Mouse (Mus musculus) CD8-positive naive resting alpha-beta T cell, adult 2 months (primary cell): ENCODE data around the gene Grb14.

Experiments
- DNase-seq, 2 experiments: peaks; one replicate each; pipeline ENCODE4 v3.0.0; 2022; ENCODE audit warnings: low read depth in 2 of 2, low spot score in 2 of 2

Grb14 gene

GRCm38 (mm10) chr2:65024887-65025286 is at the start of gene Grb14:
Gene Grb14 (minus strand): TSS chr2:65024987.
- no peak for DNase-seq

DNA sequence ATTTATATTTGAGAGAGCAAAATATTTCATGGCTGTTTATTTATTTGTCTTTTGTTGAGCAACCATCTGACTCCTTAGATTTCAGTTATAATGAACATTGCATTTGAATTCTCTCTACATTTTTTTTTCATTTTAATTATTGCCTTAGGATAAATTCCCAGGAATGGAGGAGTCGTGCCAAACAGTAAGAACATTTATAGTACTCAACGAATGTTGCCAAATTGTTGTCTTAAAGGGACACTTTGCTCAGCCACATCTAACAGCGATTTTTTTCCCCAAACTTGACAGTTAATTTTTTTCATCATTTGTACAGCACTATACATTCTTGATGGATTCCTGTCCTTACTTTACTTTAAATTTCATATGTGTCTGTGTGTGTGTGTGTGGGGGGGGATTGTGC is 47.4 kb upstream of the Grb14 start:
- no peak for DNase-seq

DNA sequence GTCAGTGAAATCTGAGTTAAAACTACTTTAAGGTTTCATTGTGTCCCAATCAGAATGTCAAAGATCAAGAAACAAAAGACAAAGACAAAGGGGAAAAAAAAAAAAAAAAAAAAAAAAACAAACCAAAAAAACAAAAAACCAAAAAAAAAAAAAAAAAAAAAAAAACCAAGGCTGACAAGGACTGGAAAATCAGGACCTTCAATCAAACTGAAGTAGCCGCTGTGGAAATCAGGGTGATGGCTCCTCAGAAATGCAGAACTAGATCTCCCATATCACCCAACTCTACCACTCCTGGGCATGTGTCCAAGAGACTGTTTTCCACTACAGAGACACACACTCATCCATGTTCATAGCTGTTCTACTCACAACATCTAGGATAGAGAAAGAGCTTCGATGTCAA is 29.0 kb upstream of the Grb14 start:
- no peak for DNase-seq

DNA sequence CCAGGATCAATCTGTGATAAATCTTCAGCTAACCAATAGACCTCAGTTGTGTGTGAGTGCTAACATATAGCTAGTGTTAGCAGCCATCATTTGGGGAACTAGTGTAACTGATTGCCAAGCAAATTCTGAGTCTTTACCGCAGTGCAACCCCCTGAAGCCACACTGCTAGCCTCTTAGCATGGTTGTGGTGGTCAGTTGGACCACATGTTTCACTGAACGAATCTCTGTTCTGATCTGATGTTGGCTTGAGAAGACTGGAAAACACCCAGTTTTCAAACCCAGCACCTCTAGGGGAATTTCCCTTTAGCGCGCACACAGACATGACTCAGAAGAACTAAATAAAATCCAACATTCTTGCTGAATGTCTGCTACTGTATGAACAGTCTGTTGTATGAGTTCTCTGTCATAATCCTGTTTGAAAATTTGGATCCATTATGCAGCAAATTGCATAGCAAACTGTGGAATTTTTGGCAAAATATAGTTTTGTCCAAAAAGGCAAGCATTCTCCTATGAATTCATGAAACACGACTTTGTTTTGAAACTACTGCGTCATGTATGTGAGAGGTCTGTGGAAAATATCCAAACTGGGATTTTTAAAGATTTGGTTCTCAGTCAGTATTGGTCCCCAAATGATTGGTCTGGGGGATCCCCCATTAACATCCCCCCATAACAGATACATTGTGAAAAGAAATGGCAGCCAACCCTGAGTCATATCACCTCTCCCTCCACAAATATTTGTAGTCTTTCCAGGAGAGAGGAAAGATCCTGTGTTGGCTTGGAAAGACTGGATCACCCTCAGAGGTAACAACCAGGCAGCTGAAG is 27.6 kb upstream of the Grb14 start:
- no peak for DNase-seq

DNA sequence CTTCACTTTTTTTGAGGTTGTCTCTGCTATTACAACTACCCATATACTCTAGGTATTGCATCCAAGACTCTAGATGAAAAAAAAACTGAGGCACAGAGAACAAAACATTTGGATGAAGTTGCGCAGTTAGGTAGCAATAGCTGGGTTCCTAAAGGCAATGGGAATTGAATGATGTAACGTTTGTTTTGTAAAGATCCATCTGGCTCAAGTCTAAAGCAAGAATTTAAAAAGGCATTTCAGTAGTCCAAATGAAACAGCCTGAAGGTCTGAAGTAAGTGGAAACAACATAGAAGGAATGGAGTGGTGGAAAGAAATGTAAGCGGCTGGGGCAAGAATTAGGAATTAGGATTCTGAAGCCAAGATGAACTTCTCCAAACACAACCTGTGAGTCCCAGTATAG is 26.0 kb upstream of the Grb14 start:
- no peak for DNase-seq

DNA sequence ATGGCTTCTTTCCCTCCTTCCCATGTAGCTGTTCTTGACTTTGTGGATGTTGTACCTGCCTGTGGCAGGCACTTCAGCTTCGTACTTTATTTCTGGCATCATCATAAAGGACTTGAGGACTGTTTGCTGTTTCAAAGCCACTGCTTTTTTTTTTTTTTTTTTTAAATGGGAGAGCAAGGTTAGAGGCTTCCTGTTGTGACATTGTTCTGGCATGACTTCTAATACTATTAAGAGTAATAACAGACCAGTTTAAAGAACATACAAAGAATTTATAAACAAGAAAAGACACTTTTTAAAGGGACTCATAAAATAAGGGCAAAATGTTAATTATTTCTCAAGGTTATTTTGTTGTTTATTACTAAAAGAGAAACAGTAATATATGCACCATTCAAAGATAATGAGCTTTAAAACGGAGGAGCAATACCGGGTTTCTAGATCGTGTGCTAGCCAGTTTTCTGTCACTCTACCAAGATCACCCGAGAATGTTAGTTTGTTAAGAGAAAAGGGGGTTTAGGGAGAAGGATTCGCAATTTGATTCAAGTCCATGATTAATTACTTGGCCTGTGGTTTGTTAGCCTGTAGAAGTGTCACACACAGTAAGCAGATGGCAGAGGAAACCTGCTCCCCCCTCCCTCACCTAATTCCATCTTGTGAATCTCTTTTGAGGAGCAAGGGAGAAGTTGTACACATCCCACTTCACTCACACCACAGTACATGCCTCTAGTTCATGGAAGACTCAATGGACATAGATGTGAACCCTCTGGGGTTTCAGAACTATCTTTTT is 23.6 kb upstream of the Grb14 start:
- DNase-seq = no peak

GRCm38 (mm10) chr2:65038164-65038563 is 13.4 kb upstream of the Grb14 start:
- no peak for DNase-seq

GRCm38 (mm10) chr2:65037546-65037945 is 12.8 kb upstream of the Grb14 start:
- no peak for DNase-seq

DNA sequence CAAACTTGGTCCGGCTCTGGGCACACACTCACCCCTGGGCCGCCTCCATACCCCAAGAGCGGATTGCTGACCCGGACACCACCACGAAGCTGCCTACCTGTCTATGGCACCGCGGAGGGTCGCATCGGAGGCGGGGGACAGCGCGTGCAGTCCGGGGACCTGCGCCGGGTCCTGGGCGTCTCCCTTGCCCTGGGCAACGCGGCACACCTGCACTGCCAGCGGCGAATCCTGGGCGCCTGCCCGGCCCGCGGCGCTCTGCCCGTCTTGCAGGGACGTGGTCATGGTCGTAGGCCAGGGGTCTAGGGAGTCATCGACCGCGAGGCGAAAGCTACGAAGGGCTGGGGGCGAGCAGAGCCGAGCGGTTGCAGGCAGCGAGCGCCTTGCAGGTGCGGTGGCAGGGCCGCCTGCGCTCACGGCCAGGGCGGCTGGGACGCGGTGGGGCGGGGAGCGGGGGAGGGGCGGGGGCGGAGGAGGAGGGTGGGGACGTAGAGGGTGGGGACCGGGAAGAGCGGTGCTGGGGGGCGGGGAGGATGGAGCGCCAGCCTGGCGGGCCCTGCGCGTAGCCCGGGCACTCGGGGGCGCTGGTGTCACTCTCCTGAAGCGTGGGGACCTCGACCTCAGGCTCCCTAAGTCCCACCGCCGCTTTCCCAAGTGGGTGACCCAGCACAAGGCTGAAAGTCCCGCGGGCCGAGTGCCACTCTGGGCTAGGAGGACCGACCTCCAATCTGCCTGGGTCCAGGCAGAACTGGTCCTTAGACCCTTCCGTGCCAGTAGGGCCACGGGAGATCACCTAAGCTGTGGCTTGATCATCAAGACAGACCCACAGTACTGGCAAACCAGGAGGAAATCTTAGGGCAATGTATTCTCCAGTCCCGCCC is 2.2 kb downstream of the Grb14 start:
- no peak for DNase-seq

- no peak for DNase-seq
Measured at GRCm38 (mm10) chr2:65021691-65022362, 3.0 kb downstream of the Grb14 start.

- DNase-seq = no peak
Measured at GRCm38 (mm10) chr2:65017375-65017774, 7.4 kb downstream of the Grb14 start.

GRCm38 (mm10) chr2:65014552-65014951 is 10.2 kb downstream of the Grb14 start:
- no peak for DNase-seq

DNA sequence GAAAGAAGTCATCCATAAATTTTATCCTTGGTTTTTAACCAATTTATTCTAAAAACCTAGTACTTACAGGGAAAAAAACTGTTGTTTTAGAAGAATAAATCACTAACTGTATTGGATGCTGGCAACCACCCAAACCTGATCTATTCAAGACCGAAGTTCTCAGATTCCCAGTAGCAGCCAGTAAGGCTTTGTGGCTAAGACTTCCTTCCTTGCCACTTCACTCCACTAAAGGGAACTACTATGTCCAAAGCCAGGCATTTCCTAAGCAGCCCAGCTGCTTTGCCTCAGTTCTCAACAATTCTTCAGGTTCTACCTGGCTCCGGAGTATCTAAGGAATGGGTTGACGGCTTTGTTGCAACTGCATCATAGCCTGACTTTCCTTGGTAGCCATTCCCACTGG is 14.7 kb downstream of the Grb14 start:
- no peak for DNase-seq

DNA sequence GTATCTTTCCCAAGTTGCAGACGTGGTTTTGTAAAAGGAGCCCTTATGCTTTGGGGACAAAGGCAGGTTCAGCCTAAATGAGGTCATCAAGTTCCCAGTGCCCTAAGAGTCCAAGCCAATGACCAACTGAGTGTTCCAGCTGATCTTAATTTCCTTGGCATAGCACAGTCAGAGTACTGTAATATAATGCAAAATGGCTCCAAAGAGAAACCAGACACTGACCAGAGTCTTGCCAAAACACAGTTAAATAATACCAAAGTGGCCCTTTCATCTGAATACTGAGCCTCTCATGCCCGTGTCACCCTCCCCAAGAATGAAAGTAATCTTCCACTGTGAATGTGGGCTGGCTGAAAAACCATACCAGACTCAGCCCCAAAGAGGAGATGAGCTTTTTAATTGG is 17.4 kb downstream of the Grb14 start:
- DNase-seq = no peak

- no peak for DNase-seq
Measured at GRCm38 (mm10) chr2:65005044-65005443, 19.7 kb downstream of the Grb14 start.

GRCm38 (mm10) chr2:65003433-65003832 is 21.4 kb downstream of the Grb14 start:
- DNase-seq = no peak

DNA sequence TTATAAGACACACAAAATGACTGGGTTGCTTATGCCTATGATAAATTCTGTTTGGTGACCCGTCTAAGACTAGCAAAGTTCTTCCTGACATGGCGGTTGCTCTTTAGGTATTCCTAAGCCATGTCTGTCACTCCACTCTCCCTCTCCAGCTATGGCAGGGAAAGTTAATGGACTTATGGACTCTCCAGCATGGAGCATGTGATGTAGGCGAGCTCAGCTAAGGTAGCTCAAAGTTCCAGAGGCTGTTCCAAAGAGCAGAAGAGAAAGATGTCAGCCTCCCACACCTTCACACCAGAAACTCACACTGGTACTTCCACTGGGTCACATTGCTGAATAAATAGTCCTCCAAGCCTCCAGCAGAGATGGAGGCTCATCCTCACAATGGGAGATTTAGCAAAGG is 22.2 kb downstream of the Grb14 start:
- no peak for DNase-seq

DNA sequence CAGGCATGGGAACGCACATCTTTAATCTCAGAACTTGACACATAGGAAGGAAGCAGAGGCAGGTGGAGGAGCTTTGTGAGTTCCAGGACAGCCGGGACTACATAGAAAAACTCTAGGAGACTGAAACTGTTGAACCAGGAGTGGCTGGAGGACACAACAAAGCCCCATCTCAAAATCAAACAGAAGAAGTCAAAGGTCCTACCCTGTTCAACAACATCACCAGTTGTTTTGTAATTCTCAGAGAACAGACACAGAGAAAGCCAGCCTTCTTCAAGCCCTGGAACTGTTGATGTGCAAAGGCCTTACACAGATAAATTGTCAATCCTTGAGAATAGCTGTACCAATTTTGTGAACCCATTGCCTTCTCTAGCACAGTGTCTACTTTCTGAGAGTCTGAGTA is 29.7 kb downstream of the Grb14 start:
- DNase-seq = no peak

GRCm38 (mm10) chr2:64989426-64990187 is 35.2 kb downstream of the Grb14 start:
- no peak for DNase-seq

GRCm38 (mm10) chr2:64987782-64988181 is 37.0 kb downstream of the Grb14 start:
- no peak for DNase-seq
